Mouse (Mus musculus): ENCODE results near the gene Gm11568. TPM values are rescaled to one million over a fixed set of nuclear protein-coding genes. Genes with fewer than 3 reads are reported as not detected.

The Gm11568 gene
- polyA plus RNA-seq, 1 experiment from 2014 or later = not detected

Other genes starting within 250 kb of the Gm11568 start
- gene Gm11937, start 247.7 kb upstream of the Gm11568 start, polyA plus RNA-seq (2015; fragmentation: Nextera tagmentation; extraction: Ambion mirVana) = not detected in 2 replicates
- not detected in 2 replicates for gene Krtap2-4, start 243.1 kb upstream of the Gm11568 start, polyA plus RNA-seq (2015; fragmentation: Nextera tagmentation; extraction: Ambion mirVana)
- not detected in 2 replicates for gene Gm11562, start 237.5 kb upstream of the Gm11568 start, polyA plus RNA-seq (2015; fragmentation: Nextera tagmentation; extraction: Ambion mirVana)
- not detected in 2 replicates for gene Krtap4-1, start 229.7 kb upstream of the Gm11568 start, polyA plus RNA-seq (2015; fragmentation: Nextera tagmentation; extraction: Ambion mirVana)
- gene Krtap4-2, start 222.8 kb upstream of the Gm11568 start, polyA plus RNA-seq (2015; fragmentation: Nextera tagmentation; extraction: Ambion mirVana) = not detected in 2 replicates
- not detected in 2 replicates for gene Krtap4-7, start 213.8 kb upstream of the Gm11568 start, polyA plus RNA-seq (2015; fragmentation: Nextera tagmentation; extraction: Ambion mirVana)
- not detected in 2 replicates for gene Gm11555, start 207.7 kb upstream of the Gm11568 start, polyA plus RNA-seq (2015; fragmentation: Nextera tagmentation; extraction: Ambion mirVana)
- not detected in 2 replicates for gene Gm11563, start 199.0 kb upstream of the Gm11568 start, polyA plus RNA-seq (2015; fragmentation: Nextera tagmentation; extraction: Ambion mirVana)
- gene Krtap4-6, start 192.0 kb upstream of the Gm11568 start, polyA plus RNA-seq (2015; fragmentation: Nextera tagmentation; extraction: Ambion mirVana) = not detected in 2 replicates
- gene Gm14190, start 167.2 kb upstream of the Gm11568 start, polyA plus RNA-seq (2015; fragmentation: Nextera tagmentation; extraction: Ambion mirVana) = not detected in 2 replicates
- not detected in 2 replicates for gene Gm14180, start 123.6 kb upstream of the Gm11568 start, polyA plus RNA-seq (2015; fragmentation: Nextera tagmentation; extraction: Ambion mirVana)
- gene Gm11595, start 85.0 kb upstream of the Gm11568 start, polyA plus RNA-seq (2015; fragmentation: Nextera tagmentation; extraction: Ambion mirVana) = not detected in 2 replicates
- gene Krtap4-8, start 77.2 kb upstream of the Gm11568 start, polyA plus RNA-seq (2015; fragmentation: Nextera tagmentation; extraction: Ambion mirVana) = not detected in 2 replicates
- gene Krtap4-9, start 72.7 kb upstream of the Gm11568 start, polyA plus RNA-seq (2015; fragmentation: Nextera tagmentation; extraction: Ambion mirVana) = not detected in 2 replicates
- not detected in 2 replicates for gene Gm11596, start 64.5 kb upstream of the Gm11568 start, polyA plus RNA-seq (2015; fragmentation: Nextera tagmentation; extraction: Ambion mirVana)
- not detected in 2 replicates for gene Gm11569, start 59.0 kb upstream of the Gm11568 start, polyA plus RNA-seq (2015; fragmentation: Nextera tagmentation; extraction: Ambion mirVana)
- not detected in 2 replicates for gene Gm11554, start 53.5 kb upstream of the Gm11568 start, polyA plus RNA-seq (2015; fragmentation: Nextera tagmentation; extraction: Ambion mirVana)
- not detected in 2 replicates for gene Krtap4-13, start 48.0 kb upstream of the Gm11568 start, polyA plus RNA-seq (2015; fragmentation: Nextera tagmentation; extraction: Ambion mirVana)
- gene Gm11564, start 42.3 kb upstream of the Gm11568 start, polyA plus RNA-seq (2015; fragmentation: Nextera tagmentation; extraction: Ambion mirVana) = not detected in 2 replicates
- gene 2300003K06Rik, start 19.9 kb upstream of the Gm11568 start, polyA plus RNA-seq (2015; fragmentation: Nextera tagmentation; extraction: Ambion mirVana) = not detected in 2 replicates
- not detected in 2 replicates for gene Krtap4-16, start 6.3 kb upstream of the Gm11568 start, polyA plus RNA-seq (2015; fragmentation: Nextera tagmentation; extraction: Ambion mirVana)
- not detected in 2 replicates for gene Gm11559, start 6.6 kb downstream of the Gm11568 start, polyA plus RNA-seq (2015; fragmentation: Nextera tagmentation; extraction: Ambion mirVana)
- not detected in 2 replicates for gene Krtap9-1, start 15.5 kb downstream of the Gm11568 start, polyA plus RNA-seq (2015; fragmentation: Nextera tagmentation; extraction: Ambion mirVana)
- gene Gm11567, start 21.3 kb downstream of the Gm11568 start, polyA plus RNA-seq (2015; fragmentation: Nextera tagmentation; extraction: Ambion mirVana) = not detected in 2 replicates
- not detected in 2 replicates for gene Krtap31-1, start 50.0 kb downstream of the Gm11568 start, polyA plus RNA-seq (2015; fragmentation: Nextera tagmentation; extraction: Ambion mirVana)
- gene Gm11565, start 56.8 kb downstream of the Gm11568 start, polyA plus RNA-seq (2015; fragmentation: Nextera tagmentation; extraction: Ambion mirVana) = not detected in 2 replicates
- gene Krtap31-2, start 78.4 kb downstream of the Gm11568 start, polyA plus RNA-seq (2015; fragmentation: Nextera tagmentation; extraction: Ambion mirVana) = not detected in 2 replicates
- not detected in 2 replicates for gene Krtap9-5, start 90.6 kb downstream of the Gm11568 start, polyA plus RNA-seq (2015; fragmentation: Nextera tagmentation; extraction: Ambion mirVana)
- not detected in 2 replicates for gene Krtap29-1, start 121.1 kb downstream of the Gm11568 start, polyA plus RNA-seq (2015; fragmentation: Nextera tagmentation; extraction: Ambion mirVana)
- gene Krtap16-1, start 128.7 kb downstream of the Gm11568 start, polyA plus RNA-seq (2015; fragmentation: Nextera tagmentation; extraction: Ambion mirVana) = not detected in 2 replicates
- 0.30 TPM in 1 of 2 replicates, not detected in the other for gene Krtap17-1, start 136.1 kb downstream of the Gm11568 start, polyA plus RNA-seq (2015; fragmentation: Nextera tagmentation; extraction: Ambion mirVana)
- gene Krt33a, start 158.3 kb downstream of the Gm11568 start, polyA plus RNA-seq (2015; fragmentation: Nextera tagmentation; extraction: Ambion mirVana) = 0.15 and 0.35 TPM in 2 replicates
- not detected in 2 replicates for gene Krt33b, start 172.0 kb downstream of the Gm11568 start, polyA plus RNA-seq (2015; fragmentation: Nextera tagmentation; extraction: Ambion mirVana)
- gene Krt34, start 183.6 kb downstream of the Gm11568 start, polyA plus RNA-seq (2015; fragmentation: Nextera tagmentation; extraction: Ambion mirVana) = 0.41 and 0.91 TPM in 2 replicates
- 0.46 and 0.69 TPM in 2 replicates for gene Krt31, start 192.6 kb downstream of the Gm11568 start, polyA plus RNA-seq (2015; fragmentation: Nextera tagmentation; extraction: Ambion mirVana)
- gene Krt32, start 230.3 kb downstream of the Gm11568 start, polyA plus RNA-seq (2015; fragmentation: Nextera tagmentation; extraction: Ambion mirVana) = not detected in 2 replicates
- 0.32 TPM in 1 of 2 replicates, not detected in the other for gene Krt35, start 238.3 kb downstream of the Gm11568 start, polyA plus RNA-seq (2015; fragmentation: Nextera tagmentation; extraction: Ambion mirVana)
- 0.13 and 0.37 TPM in 2 replicates for gene Krt36, start 247.7 kb downstream of the Gm11568 start, polyA plus RNA-seq (2015; fragmentation: Nextera tagmentation; extraction: Ambion mirVana)

All from stomach, embryonic 15.5 days (tissue).